Mouse (Mus musculus) gastrocnemius, postnatal 14 days (tissue): ENCODE data around the gene Commd3. TPM values are rescaled to one million over a fixed set of nuclear protein-coding genes. Genes with fewer than 3 reads are reported as not detected.

Experiments used
- DNase-seq: peaks from one replicate; pipeline ENCODE4 v3.0.0; 2021; ENCODE audit warnings: mixed read lengths
- intact Hi-C: fragments of 180-260 bp; cut with DNase I; formaldehyde crosslinking; loops from one replicate; pipeline ENCODE4 v1.15.1; 2025; ENCODE audit warnings: low total_unique reads
- total RNA-seq, 2 experiments: library from RNA; stranded (reverse); gene quantifications; 2 replicates each; pipeline ENCODE4 v1.2.3; 2021

Gene Commd3
- total RNA-seq, 2 experiments from 2014 or later, result 96.1 to 104 TPM

- intact Hi-C loops, result no loop called here
These were observed 8.8 kb downstream of the Commd3 start for GRCm38 (mm10) chr2:18680961-18681360.

GRCm38 (mm10) chr2:18684062-18684461, 11.9 kb downstream of the Commd3 start:
- intact Hi-C loops, result no loop called here
- DNase-seq, result no peak

More at GRCm38 (mm10) chr2:18680961-18681360, 8.8 kb downstream of the Commd3 start:
- DNase-seq, result peak; percentile 35

GRCm38 (mm10) chr2:18686386-18686785, 14.2 kb downstream of the Commd3 start:
- intact Hi-C loops, result no loop called here
- no peak for DNase-seq

GRCm38 (mm10) chr2:18686826-18687519, 14.8 kb downstream of the Commd3 start:
- DNase-seq, result no peak
- intact Hi-C loops, result no loop called here

- no peak for DNase-seq
- intact Hi-C loops, result no loop called here
These were observed 15.5 kb downstream of the Commd3 start for GRCm38 (mm10) chr2:18687671-18688170.

- DNase-seq, result no peak
- intact Hi-C loops, result no loop called here
These were observed 16.1 kb downstream of the Commd3 start for GRCm38 (mm10) chr2:18688286-18688685.

GRCm38 (mm10) chr2:18688708-18689063, 16.5 kb downstream of the Commd3 start:
- DNase-seq, result peak; percentile 74
- intact Hi-C loops, result no loop called here

GRCm38 (mm10) chr2:18689064-18689921, 17.1 kb downstream of the Commd3 start:
- intact Hi-C loops, result no loop called here
- DNase-seq, result no peak

- intact Hi-C loops, result no loop called here
- DNase-seq, result peak; percentile 30
These were observed 18.0 kb downstream of the Commd3 start for GRCm38 (mm10) chr2:18690055-18690691.

GRCm38 (mm10) chr2:18690756-18691155, 18.6 kb downstream of the Commd3 start:
- no peak for DNase-seq
- intact Hi-C loops, result no loop called here

- no peak for DNase-seq
These were observed 19.8 kb downstream of the Commd3 start for GRCm38 (mm10) chr2:18692031-18692430.

GRCm38 (mm10) chr2:18692548-18692947, 20.4 kb downstream of the Commd3 start:
- no peak for DNase-seq
- intact Hi-C loops, result no loop called here

More at GRCm38 (mm10) chr2:18692031-18692430, 19.8 kb downstream of the Commd3 start:
- intact Hi-C loops, result no loop called here

GRCm38 (mm10) chr2:18693491-18693870, 21.3 kb downstream of the Commd3 start:
- no peak for DNase-seq
- intact Hi-C loops, result no loop called here

GRCm38 (mm10) chr2:18693871-18694610, 21.9 kb downstream of the Commd3 start, which contains the start of gene Spag6:
Spag6 (plus strand) TSS chr2:18694032.
- DNase-seq, result peak; percentile 74
- intact Hi-C loops, result no loop called here

- intact Hi-C loops, result no loop called here
These were observed 22.4 kb downstream of the Commd3 start for GRCm38 (mm10) chr2:18694611-18694950.

GRCm38 (mm10) chr2:18695163-18695562, 23.0 kb downstream of the Commd3 start:
- DNase-seq, result no peak
- intact Hi-C loops, result no loop called here

More at GRCm38 (mm10) chr2:18694611-18694950, 22.4 kb downstream of the Commd3 start:
- no peak for DNase-seq

GRCm38 (mm10) chr2:18695629-18696150, 23.5 kb downstream of the Commd3 start:
- intact Hi-C loops, result no loop called here
- DNase-seq, result no peak

- intact Hi-C loops, result no loop called here
- no peak for DNase-seq
These were observed 25.5 kb downstream of the Commd3 start for GRCm38 (mm10) chr2:18697591-18698244.
